12 mouse cellular contexts compared by ENCODE assay signal in the genomic region with DNA sequence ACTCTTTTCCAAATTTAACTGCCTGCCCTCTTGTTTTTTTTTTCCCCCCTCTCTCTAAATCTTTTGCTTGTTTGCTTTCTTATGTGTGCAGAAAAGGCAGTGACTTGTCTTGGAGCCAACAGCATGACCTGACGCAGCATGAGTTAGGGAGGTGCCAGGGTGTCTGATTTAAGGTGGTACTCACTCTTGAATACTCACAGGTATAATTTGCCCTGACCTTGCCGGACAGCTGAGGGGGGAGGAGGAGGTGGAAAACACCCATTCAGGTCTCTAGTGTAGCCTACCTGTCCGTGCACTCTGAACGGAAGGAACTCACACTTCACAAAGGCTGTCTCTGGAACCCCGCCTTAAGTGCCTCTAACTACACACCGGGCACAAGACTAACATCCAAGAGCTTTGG. TPM values are rescaled to one million over a fixed set of nuclear protein-coding genes. Genes with fewer than 3 reads are reported as not detected.
A peak's percentile ranks its signal among the peaks of the same experiment; 100 is the strongest.
DNase-seq lines count a peak whose midpoint lies in the region; ATAC-seq and TF ChIP-seq lines count a peak whose summit lies in the region.
"Had no signal": no experiment of that assay in that cellular context is flagged by ENCODE, and none has a peak within 500 bp of the region (broad histone marks: within the 10 kb centered on the region; RNA-seq: fewer than 3 reads in every experiment).

No protein-coding gene starts in this region.

- H3K36me3 ChIP-seq in heart, adult 2 months (ENCODE audit: control insufficient read depth, insufficient read depth, low read length): no peaks in the 10 kb centered on the region
- H3K36me3 ChIP-seq in lung, embryonic 14.5 days (ENCODE audit: insufficient read depth): no peaks in the 10 kb centered on the region
- H3K36me3 ChIP-seq in midbrain, postnatal 0 days (ENCODE audit: insufficient read depth, low read length): no peaks in the 10 kb centered on the region
- H3K36me3 ChIP-seq: liver, embryonic 15.5 days; midbrain, embryonic 15.5 days had no signal

- TF ChIP-seq POLR2A in heart, adult 2 months (IDR thresholded peaks at IDR 0.05; ENCODE audit: insufficient read depth, low read depth, low read length): no peak

- intact Hi-C loops in heart, adult 2 months (cut with DNase I): loop anchor here (1.0 to 10.0 kb wide), 5 partner anchors 28 to 456 kb away; no protein-coding TSS in a partner anchor
- intact Hi-C loops in heart, postnatal 25 days (cut with DNase I): loop anchor here (1.0 to 5.0 kb wide), 3 partner anchors 28 to 138 kb away; no protein-coding TSS in a partner anchor

- H3K4me2 ChIP-seq in lung, embryonic 14.5 days: no peak overlapping the region
- no peak overlapping the region for H3K4me2 ChIP-seq in midbrain, postnatal 0 days (ENCODE audit: low read depth, low read length, poor library complexity, severe bottlenecking)

- peak; percentile 43 to 51 for DNase-seq in heart, adult 2 months
- no peak for DNase-seq in heart, postnatal 25 days (ENCODE audit: low spot score)
- DNase-seq in ES-CJ7 (ENCODE audit: low read depth, low spot score): peak; percentile 64
- peak; percentile 13 for DNase-seq in heart, postnatal 4 days
- no peak for DNase-seq in lung, embryonic 14.5 days
- no peak for DNase-seq in midbrain, postnatal 0 days (ENCODE audit: low spot score)
- no peak for DNase-seq in thymus, postnatal 0 days (ENCODE audit: low spot score)
- DNase-seq in adrenal gland, postnatal 25 days: no peak
- DNase-seq: cerebellum, adult 11 months had no signal

- no peak overlapping the region for H3K4me3 ChIP-seq in heart, adult 2 months
- no peak overlapping the region for H3K4me3 ChIP-seq in lung, embryonic 14.5 days (ENCODE audit: low read depth, low read length)
- H3K4me3 ChIP-seq in midbrain, postnatal 0 days (ENCODE audit: low read depth, low read length): no peak overlapping the region

- H3K27ac ChIP-seq in heart, adult 2 months: peak overlapping the region; percentile 87
- H3K27ac ChIP-seq in lung, embryonic 14.5 days (ENCODE audit: low read depth): no peak overlapping the region
- H3K27ac ChIP-seq in midbrain, postnatal 0 days (ENCODE audit: low read depth, low read length): no peak overlapping the region
- H3K27ac ChIP-seq: liver, embryonic 15.5 days; midbrain, embryonic 15.5 days had no signal

- no peak for TF ChIP-seq CTCF in heart, adult 2 months (IDR thresholded peaks at IDR 0.05)
- TF ChIP-seq CTCF in lung, embryonic 14.5 days (IDR thresholded peaks at IDR 0.05; ENCODE audit: low read depth): no peak
- no peak for TF ChIP-seq CTCF in midbrain, postnatal 0 days (IDR thresholded peaks at IDR 0.05)

- WGBS in heart, adult 2 months: 50% methylated on average over 6 of the region's 6 CpGs
- 50% methylated on average over 6 of the region's 6 CpGs for WGBS in lung, embryonic 14.5 days
- WGBS in midbrain, postnatal 0 days: 53% methylated on average over 6 of the region's 6 CpGs

- no peaks in the 10 kb centered on the region for H3K9me3 ChIP-seq in lung, embryonic 14.5 days (ENCODE audit: low read depth, low read length)
- no peaks in the 10 kb centered on the region for H3K9me3 ChIP-seq in midbrain, postnatal 0 days (ENCODE audit: low read length)
- H3K9me3 ChIP-seq: liver, embryonic 15.5 days; midbrain, embryonic 15.5 days had no signal

- TF ChIP-seq EP300 in heart, adult 2 months (IDR thresholded peaks at IDR 0.05; ENCODE audit: insufficient read depth, low read depth, low read length): no peak

- H3K79me2 ChIP-seq in heart, adult 2 months (replicated peaks; ENCODE audit: control insufficient read depth, insufficient read depth, low read length): no peaks in the 10 kb centered on the region

- H3K9ac ChIP-seq in heart, adult 2 months (ENCODE audit: low read depth, low read length): peak overlapping the region; percentile 9; the same call in 1 of the 2 replicates
- 0 out of 2 replicates have a peak overlapping the region, but pooled peaks have one; percentile 10 for H3K9ac ChIP-seq in lung, embryonic 14.5 days
- H3K9ac ChIP-seq in midbrain, postnatal 0 days (replicated peaks; ENCODE audit: low read length, poor library complexity, severe bottlenecking): no peak overlapping the region; the same call in 1 of the 2 replicates
- H3K9ac ChIP-seq: liver, embryonic 15.5 days had no signal

- peaks cover 16% of the 10 kb centered on the region for H3K4me1 ChIP-seq in heart, adult 2 months (ENCODE audit: control insufficient read depth, insufficient read depth, low read length)
- H3K4me1 ChIP-seq in lung, embryonic 14.5 days (ENCODE audit: insufficient read depth): peaks cover 3% of the 10 kb centered on the region; the same call in 1 of the 2 replicates
- no peaks in the 10 kb centered on the region; the same call in 1 of the 2 replicates for H3K4me1 ChIP-seq in midbrain, postnatal 0 days (ENCODE audit: insufficient read depth, low read length)
- H3K4me1 ChIP-seq: liver, embryonic 15.5 days had no signal

- ATAC-seq in lung, embryonic 14.5 days (ENCODE audit: insufficient read depth): no peak
- ATAC-seq in midbrain, postnatal 0 days (ENCODE audit: low FRiP score): no peak

- H3K27me3 ChIP-seq in heart, adult 2 months (ENCODE audit: control insufficient read depth, insufficient read depth, low read length): no peaks in the 10 kb centered on the region
- H3K27me3 ChIP-seq in lung, embryonic 14.5 days (ENCODE audit: insufficient read depth, low read length): no peaks in the 10 kb centered on the region
- H3K27me3 ChIP-seq in midbrain, postnatal 0 days (ENCODE audit: insufficient read depth, low read length): peaks cover 3% of the 10 kb centered on the region; the same call in 1 of the 2 replicates
- H3K27me3 ChIP-seq: liver, embryonic 15.5 days; midbrain, embryonic 15.5 days had no signal

RNA-seq across cellular contexts. Expression of a gene that starts 26.3 kb away (rescaled TPM):
- total RNA-seq in heart, adult 2 months (2021): 10 to 100 TPM; 50.1 to 63.0 TPM
- 26.3 and 40.0 TPM in 2 replicates for polyA plus RNA-seq in heart, adult 2 months (2012; rRNA removed)
- total RNA-seq in heart, postnatal 25 days (2021): 10 to 100 TPM; 62.9 to 66.5 TPM
- 10 to 100 TPM; 47.8 to 48.0 TPM for total RNA-seq in heart, postnatal 4 days (2021)
- 0.11 and 0.35 TPM in 2 replicates for polyA plus RNA-seq in lung, embryonic 14.5 days (2014; fragmentation: Nextera tagmentation; extraction: Ambion mirVana)
- not detected in 2 replicates for total RNA-seq in midbrain, postnatal 0 days (2014; rRNA removed)
- polyA plus RNA-seq in midbrain, postnatal 0 days (2015; fragmentation: Nextera tagmentation; extraction: Ambion mirVana): not detected in 2 replicates
- 0.13 and 0.18 TPM in 2 replicates for polyA plus RNA-seq in thymus, postnatal 0 days (2015; fragmentation: Nextera tagmentation; extraction: Ambion mirVana)
- not detected in 2 replicates for total RNA-seq in adrenal gland, postnatal 25 days (2021)
- total RNA-seq: adrenal gland, postnatal 36 days had no signal
- polyA plus RNA-seq: midbrain, embryonic 15.5 days had no signal

Comparison
In these comparisons a context has a peak if more than half of its experiments do, and no peak if none do; other contexts are left out.
1. DNase-seq: peak in heart, adult 2 months (2 of 2), ES-CJ7 (single experiment) and heart, postnatal 4 days (single experiment); none in heart, postnatal 25 days (single experiment), lung, embryonic 14.5 days (single experiment), midbrain, postnatal 0 days (single experiment), thymus, postnatal 0 days (single experiment) and adrenal gland, postnatal 25 days (single experiment).
2. RNA of a gene that starts 26.3 kb away (total RNA-seq): 62.9 to 66.5 TPM in heart, postnatal 25 days, 50.1 to 63.0 TPM in heart, adult 2 months and 47.8 to 48.0 TPM in heart, postnatal 4 days; not detected in adrenal gland, postnatal 25 days and not detected in midbrain, postnatal 0 days; every median in the first group is over 10 times any median in the second.